Mouse (Mus musculus) thymus, postnatal 25 days (tissue): ENCODE measurements around the gene Mrm3.
"Not testable (repeated sequence)": the region's sequence is repeated elsewhere in the genome, so short reads cannot be mapped to it uniquely, and the experiment has no call there.

ENCODE experiments used
- DNase-seq: peaks from one replicate; pipeline ENCODE4 v3.0.0; 2022

Gene Mrm3

GRCm38 (mm10) chr11:76242901-76243810, at the start of gene Mrm3, which contains the start of gene Glod4:
Gene Mrm3, plus strand, starts transcription at chr11:76243715.
Gene Glod4, minus strand, starts transcription at chr11:76243725.
- peak; percentile 90 for DNase-seq

- DNase-seq: no peak
Measured at GRCm38 (mm10) chr11:76196275-76196976, 47.1 kb upstream of the Mrm3 start.

GRCm38 (mm10) chr11:76196977-76197469, 46.5 kb upstream of the Mrm3 start:
- DNase-seq: no peak

- peak; percentile 25 for DNase-seq
Measured at GRCm38 (mm10) chr11:76201761-76202674, 41.5 kb upstream of the Mrm3 start.

- DNase-seq: no peak
Measured at GRCm38 (mm10) chr11:76206793-76207192, 36.7 kb upstream of the Mrm3 start.

GRCm38 (mm10) chr11:76210228-76210985, 33.1 kb upstream of the Mrm3 start:
- no peak for DNase-seq

GRCm38 (mm10) chr11:76211595-76211994, 31.9 kb upstream of the Mrm3 start:
- not testable (repeated sequence) for DNase-seq

- DNase-seq: no peak
Measured at GRCm38 (mm10) chr11:76213841-76214240, 29.7 kb upstream of the Mrm3 start.

- no peak for DNase-seq
Measured at GRCm38 (mm10) chr11:76215011-76215410, 28.5 kb upstream of the Mrm3 start.

GRCm38 (mm10) chr11:76216049-76216540, 27.4 kb upstream of the Mrm3 start:
- no peak for DNase-seq

- peak; percentile 7 for DNase-seq
Measured at GRCm38 (mm10) chr11:76216681-76217389, 26.7 kb upstream of the Mrm3 start.

- DNase-seq: peak; percentile 97
Measured at GRCm38 (mm10) chr11:76217390-76217800, 26.1 kb upstream of the Mrm3 start, which contains the start of the genes Dbil5 and Gemin4. Gene Dbil5, plus strand, starts transcription at chr11:76217608. Gene Gemin4, minus strand, starts transcription at chr11:76217664.

- no peak for DNase-seq
Measured at GRCm38 (mm10) chr11:76224631-76225030, 18.9 kb upstream of the Mrm3 start.

- no peak for DNase-seq
Measured at GRCm38 (mm10) chr11:76225051-76225450, 18.5 kb upstream of the Mrm3 start.

GRCm38 (mm10) chr11:76236136-76236535, 7.4 kb upstream of the Mrm3 start:
- no peak for DNase-seq

GRCm38 (mm10) chr11:76239750-76240149, 3.8 kb upstream of the Mrm3 start:
- DNase-seq: no peak

GRCm38 (mm10) chr11:76243811-76244546, 464 bp downstream of the Mrm3 start:
- DNase-seq: no peak

GRCm38 (mm10) chr11:76246439-76246838, 2.9 kb downstream of the Mrm3 start:
- DNase-seq: no peak

GRCm38 (mm10) chr11:76247239-76247638, 3.7 kb downstream of the Mrm3 start:
- no peak for DNase-seq

GRCm38 (mm10) chr11:76252036-76252435, 8.5 kb downstream of the Mrm3 start:
- no peak for DNase-seq
